Mouse (Mus musculus) thymus, adult 2 months (tissue): ENCODE measurements around the gene Cfap46.

Source experiments
- CTCF ChIP-seq: fragments of 200-500 bp; IDR thresholded peaks from 2 replicates; pipeline ENCODE4 v1.5.1; 2012; ENCODE audit warnings: mild to moderate bottlenecking, control low read depth, low read length, moderate library complexity, borderline replicate concordance; ENCODE audit not compliant: control insufficient read depth, poor library complexity, insufficient read depth; ENCODE audit errors: extremely low read depth
- POLR2A ChIP-seq: fragments of 200-500 bp; IDR thresholded peaks from 2 replicates; pipeline ENCODE4 v1.6.1; 2012; ENCODE audit warnings: mild to moderate bottlenecking, low read length, control low read depth, moderate library complexity; ENCODE audit not compliant: control insufficient read depth, poor library complexity, insufficient read depth; ENCODE audit errors: extremely low read depth

GRCm38 (mm10) chr7:139570788-139571187 lies 112.8 kb downstream of the Cfap46 start:
- TF ChIP-seq CTCF (no peak), POLR2A (no peak)
